Mouse (Mus musculus) megakaryocyte, adult 5-6 weeks (primary cell): Measurements from ENCODE around the gene Ldb3. TPM values are rescaled to one million over a fixed set of nuclear protein-coding genes. Genes with fewer than 3 reads are reported as not detected.
A peak's percentile ranks its signal among the peaks of the same experiment; 100 is the strongest.

Experiments used
- ATAC-seq: 2 replicates; pipeline ENCODE4 v1.8.0; 2016; ENCODE audit warnings: mild to moderate bottlenecking, inconsistent platforms; ENCODE audit not compliant: poor library complexity, severe bottlenecking
- total RNA-seq, 2 experiments: library from RNA; stranded (forward) in 1 of 2; stranded (reverse) in 1 of 2; fragments of 153-499, 151-499 nt in 1 of 2; fragments of 221-1000, 200-1000 nt in 1 of 2; gene quantifications; 2 replicates each; pipeline versions ENCODE4 v1.2.3 to v1.2.4; 2015 to 2017

Ldb3 gene
- total RNA-seq, 2 experiments from 2014 or later, result not detected

DNA sequence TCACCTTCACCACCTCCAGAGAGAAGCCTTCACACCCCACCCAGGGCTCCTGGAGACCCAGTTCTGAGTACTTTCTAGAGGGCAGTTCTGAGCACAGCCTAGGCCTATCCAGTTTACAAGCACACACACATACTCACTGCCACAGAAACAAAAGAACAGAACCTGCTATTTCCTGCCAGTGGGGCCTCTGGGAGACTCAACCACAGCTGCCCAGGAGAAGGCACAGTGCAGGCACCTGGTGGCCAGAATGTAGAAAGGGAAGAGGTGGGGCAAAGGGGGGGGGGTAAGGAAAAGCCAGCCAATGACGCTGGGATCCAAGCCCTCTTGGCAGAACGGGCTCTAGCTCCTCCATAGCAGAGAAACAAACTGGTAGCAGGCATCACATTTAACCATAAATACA is 26.1 kb downstream of the Ldb3 start:
- no peak for ATAC-seq

DNA sequence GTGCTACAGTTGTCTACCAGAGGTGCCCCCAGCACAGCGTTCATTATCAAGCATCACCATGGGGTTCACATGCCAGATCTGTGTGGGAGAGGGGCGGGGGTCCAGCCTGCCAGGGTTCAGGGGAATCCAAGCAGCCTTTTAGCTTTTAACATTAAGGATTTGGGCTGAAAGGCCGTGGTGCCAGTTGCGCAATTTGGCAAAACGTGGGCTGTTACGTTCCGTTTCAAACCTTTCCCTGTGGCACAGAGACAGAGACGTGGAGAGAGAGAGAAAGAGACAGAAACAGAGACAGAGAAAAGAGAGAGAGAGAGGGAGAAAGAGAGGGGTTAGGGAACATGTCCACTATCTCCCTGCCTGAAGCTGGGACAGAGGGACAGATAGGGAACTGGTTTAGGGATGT is 26.8 kb downstream of the Ldb3 start:
- ATAC-seq, result no peak

DNA sequence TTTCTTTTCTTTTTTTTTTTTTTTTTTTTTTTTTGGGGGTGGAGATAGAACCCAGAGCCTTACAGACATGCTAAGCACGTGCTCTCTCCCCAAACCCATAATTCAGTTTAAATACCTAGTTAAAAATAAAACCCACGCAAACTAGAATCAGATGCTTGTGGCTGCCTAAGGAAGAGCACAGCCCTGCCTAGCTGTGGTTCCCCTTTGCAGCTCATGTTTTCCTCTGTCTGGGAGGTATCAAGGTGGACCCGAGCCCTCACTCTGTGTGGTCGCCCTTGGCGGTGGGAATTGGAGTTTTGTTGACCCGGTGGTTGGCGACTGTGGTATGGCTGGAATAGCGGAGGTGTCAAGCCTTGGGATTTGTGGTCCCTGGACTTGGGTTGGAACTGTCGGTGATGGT is 29.5 kb downstream of the Ldb3 start:
- no peak for ATAC-seq

GRCm38 (mm10) chr14:34555211-34555610 is 33.3 kb downstream of the Ldb3 start:
- no peak for ATAC-seq

GRCm38 (mm10) chr14:34554047-34554446 is 34.4 kb downstream of the Ldb3 start:
- no peak for ATAC-seq

DNA sequence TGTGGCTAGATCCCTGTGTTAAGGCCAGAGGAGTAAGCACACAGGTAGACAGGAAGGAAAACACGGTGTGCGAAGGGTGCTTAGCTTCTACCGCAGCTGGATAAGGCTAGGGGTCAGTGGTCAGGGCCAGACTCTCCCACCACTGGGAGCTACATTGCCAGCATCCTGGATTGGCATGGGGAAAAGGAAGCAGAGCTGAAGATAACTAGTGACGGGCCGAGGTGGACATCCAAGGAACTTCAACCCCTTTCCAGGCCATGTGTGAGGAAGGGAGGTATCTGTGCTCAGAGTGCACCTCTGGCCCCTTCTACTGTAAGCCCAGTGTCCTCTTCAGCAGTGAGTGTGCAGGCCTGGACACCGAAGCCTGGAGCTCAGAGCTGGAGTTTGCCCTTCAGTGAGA is 35.0 kb downstream of the Ldb3 start:
- no peak for ATAC-seq

DNA sequence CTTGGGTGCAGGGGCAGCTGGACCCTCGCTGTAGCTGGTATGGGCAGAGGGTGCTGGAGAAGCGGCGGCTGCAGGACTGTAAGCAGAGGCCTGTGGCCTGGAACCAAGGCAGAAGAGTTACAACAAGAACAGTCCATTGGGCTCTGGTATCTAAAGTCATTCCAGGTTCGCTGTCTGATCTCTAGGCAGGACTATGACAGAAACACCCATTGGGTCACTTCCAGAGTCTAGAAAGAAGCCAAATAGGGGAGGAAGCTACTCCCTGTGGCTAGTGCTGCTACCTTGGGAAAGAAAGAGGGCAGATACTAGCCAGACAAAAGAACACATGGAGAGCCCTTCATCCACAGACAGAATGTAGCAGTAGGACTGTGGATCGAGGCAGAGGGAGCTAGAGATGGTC is 36.3 kb downstream of the Ldb3 start:
- no peak for ATAC-seq

GRCm38 (mm10) chr14:34549004-34549671 is 39.3 kb downstream of the Ldb3 start:
- peak; percentile 97 for ATAC-seq

GRCm38 (mm10) chr14:34548391-34549001 is 40.0 kb downstream of the Ldb3 start:
- ATAC-seq, result peak; percentile 11; the same call in 1 of the 2 replicates

GRCm38 (mm10) chr14:34544545-34544944 is 43.9 kb downstream of the Ldb3 start:
- no peak for ATAC-seq

DNA sequence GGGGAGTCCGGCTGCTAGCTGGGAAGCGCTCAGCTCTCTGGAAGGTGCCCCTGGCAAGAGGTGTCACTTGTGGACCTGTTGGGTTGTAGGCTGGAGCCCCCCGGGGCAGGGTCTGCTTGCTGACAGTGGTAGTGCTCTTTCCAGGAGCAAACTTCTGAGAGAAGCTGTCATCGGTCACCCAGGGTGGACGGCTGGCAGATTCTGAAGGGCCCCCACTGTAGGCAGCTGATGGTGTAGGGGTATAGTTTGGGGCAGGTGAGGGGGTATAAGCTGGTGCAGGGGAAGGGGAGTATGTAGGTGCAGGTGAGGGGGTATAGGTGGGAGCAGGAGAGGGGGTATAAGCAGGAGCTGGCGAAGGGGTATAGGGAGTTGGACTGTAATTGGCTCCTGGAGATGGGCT is 44.5 kb downstream of the Ldb3 start:
- no peak for ATAC-seq

GRCm38 (mm10) chr14:34543596-34543995 is 44.9 kb downstream of the Ldb3 start:
- ATAC-seq, result no peak

DNA sequence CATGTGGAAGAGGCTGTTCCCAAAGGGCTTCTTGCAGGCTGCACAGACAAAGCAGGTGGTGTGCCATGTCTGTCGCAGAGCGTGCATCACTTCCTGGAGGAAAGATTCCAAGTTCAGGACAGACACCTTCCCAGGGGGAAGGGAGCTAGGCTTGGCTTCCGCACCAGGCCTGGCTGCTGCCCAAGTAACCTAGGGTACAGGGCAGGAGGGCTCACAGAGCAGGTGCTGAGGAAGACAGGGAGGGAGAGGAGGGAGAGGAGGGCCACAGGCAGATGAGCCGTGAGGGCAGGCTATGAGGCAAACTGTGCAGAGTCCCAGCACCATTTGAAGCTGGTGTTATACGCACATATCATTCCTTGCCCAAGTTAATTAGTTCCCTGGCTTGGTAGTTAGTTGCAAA is 46.6 kb downstream of the Ldb3 start:
- no peak for ATAC-seq

DNA sequence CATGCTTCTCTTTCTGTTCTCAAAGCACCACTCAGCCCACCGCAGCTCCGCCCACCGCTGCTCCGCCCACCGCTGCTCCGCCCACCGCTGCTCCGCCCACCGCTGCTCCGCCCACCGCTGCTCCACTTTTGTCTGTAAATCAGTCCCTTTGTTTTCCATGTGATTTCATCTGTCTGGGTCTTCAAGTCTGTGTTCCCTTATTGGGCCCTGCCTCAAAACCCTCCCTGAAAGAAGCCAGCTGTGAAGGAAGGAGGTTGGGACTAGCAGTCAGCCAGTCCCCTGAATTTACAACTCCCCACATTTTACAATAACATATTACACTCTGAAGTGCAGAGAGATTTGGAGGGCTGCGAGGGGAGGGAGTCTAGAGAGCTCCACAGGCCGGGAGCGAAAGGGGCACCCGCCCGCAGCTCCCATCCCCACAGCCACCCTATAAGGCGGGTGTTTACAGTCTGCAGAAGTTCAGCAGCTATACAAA is 47.8 kb downstream of the Ldb3 start:
- ATAC-seq, result no peak

DNA sequence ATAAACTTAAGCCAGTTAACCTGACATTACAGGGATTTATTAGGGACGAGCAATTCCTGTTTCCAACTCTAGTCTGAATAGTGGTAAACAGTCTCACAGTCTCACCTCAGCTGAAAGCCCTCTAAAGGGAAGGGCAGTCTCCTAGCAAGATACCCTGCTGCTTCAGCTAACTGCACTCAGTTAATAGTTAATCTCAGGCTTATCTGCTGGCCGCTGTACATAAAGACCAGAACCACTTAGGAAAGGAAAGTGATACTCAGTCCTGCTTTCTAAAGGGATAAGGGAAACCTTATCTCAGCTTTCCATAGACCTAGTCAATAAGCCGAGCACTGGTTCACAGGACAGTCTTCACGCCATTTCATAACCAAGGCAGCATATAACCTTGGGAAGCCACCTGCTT is 52.6 kb downstream of the Ldb3 start:
- no peak for ATAC-seq

DNA sequence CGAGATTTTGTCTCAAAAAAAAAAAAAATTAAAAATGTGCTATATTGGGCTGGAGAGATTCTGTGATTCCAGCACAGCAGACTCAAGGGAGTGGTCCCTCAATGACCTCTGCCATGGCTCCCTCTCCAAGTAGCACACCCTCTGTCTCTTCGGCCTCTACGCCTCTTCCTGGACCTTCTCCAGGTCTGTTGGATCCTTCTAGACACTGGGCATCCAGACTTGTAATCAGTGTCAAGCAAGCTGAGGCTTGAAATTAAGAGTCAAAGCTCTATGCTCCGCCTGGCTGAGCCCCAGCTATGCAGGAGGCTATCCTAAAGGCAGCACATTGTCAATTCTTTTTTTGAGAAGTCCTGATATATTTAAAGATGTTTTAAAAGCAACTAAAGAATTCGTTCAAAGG is 54.9 kb downstream of the Ldb3 start:
- ATAC-seq, result no peak

- ATAC-seq, result no peak
These were observed 55.9 kb downstream of the Ldb3 start for GRCm38 (mm10) chr14:34532536-34532935.

DNA sequence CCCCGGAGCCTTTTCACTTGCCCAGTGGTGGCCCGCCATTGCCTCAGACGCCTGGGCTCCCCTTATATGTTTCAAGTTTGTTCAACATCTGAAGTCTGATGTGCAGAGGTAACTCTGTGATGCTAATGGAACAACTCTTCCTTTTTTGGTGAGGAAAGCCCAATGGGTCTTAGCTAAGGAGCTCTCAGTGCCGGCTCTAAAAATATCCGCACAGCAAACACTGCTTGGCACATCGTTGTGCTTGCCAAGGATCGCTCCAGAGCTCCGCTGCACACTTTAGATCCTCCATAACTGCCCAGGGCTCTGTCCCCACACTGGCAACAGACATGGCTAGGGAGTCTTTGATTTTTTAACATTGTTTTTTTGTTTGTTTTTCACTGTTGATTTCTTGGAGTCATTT is 59.7 kb downstream of the Ldb3 start:
- no peak for ATAC-seq

DNA sequence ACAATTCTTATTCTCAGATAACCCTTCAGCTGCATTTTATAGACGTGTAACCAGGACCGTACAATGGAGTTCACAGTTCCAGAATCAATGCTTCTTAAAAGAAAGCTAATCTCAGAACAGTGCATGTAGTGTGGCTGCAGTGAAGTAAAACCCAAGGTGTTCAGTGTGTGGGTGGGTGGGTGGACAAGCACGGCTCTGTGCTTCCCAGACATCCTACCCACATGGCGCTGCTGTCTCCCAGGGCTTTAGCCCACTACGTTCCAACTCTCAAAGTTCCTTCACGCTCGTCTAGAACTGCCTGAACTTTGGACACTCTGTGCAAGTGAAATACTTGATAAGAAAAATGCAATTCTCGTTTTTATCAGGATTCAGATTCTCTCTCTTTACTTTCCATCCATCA is 65.8 kb downstream of the Ldb3 start, which contains the start of gene 9230112D13Rik:
Gene 9230112D13Rik (minus strand): TSS at position 101 of the 400 bp plus-strand sequence.
- no peak for ATAC-seq

GRCm38 (mm10) chr14:34517959-34518544 is 70.4 kb downstream of the Ldb3 start:
- ATAC-seq, result no peak

GRCm38 (mm10) chr14:34516960-34517577 is 71.4 kb downstream of the Ldb3 start:
- ATAC-seq, result no peak

DNA sequence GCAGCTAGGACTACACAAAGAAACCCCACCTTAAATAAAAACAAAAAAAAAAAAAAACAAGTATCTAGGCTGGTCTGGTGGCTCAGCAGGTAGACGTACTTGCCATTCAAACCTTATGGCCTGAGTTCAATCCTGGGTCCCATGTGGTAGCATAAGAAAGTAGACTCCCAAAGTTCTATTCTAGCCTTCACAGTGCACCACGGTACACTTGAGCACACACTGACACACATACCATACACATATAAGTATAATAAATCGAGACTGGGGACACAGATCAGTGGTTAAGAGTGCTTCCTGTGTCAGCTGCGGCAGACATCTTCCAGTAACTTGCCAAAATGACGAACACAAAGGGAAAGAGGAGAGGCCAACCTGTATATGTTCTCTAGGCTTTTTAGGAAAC is 72.6 kb downstream of the Ldb3 start:
- ATAC-seq, result no peak
